13 mouse cellular contexts compared by ENCODE assay signal in the genomic region with DNA sequence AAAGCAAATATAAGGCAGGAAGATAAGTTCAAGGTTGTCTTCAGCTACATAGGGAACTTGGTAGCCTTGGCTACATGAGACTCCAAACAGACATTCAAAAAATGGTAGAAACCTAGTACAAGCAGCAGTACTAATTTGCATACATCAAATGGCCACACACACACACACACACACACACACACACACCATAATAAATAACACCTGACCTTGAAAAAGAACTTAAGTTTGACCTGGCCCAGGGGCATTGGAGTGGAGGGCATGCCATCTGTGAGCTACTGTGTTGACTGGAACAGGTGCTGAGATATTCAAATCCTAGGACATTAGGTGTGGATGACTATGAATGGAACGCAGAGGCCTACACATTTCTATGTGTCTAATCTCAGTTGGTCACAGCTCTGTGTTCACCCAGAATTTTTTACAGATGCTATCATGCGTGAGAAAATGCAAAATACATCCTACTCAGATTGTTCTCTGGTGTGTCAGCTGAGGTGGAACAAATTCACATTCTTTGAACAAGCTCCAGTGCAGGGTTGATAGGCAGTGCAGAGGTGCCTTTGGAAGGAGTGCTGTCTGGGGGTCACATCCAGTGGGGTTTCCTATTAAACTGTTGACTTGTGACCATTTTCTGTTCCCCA.
DNase-seq lines count a peak whose midpoint lies in the region; ATAC-seq and TF ChIP-seq lines count a peak whose summit lies in the region.
"Had no signal": no experiment of that assay in that cellular context is flagged by ENCODE, and none has a peak within 500 bp of the region (broad histone marks: within the 10 kb centered on the region; RNA-seq: fewer than 3 reads in every experiment).

No protein-coding gene starts in this region.

- H3K27ac ChIP-seq in limb, embryonic 13.5 days, result no peak overlapping the region
- no peak overlapping the region for H3K27ac ChIP-seq in limb, embryonic 10.5 days
- H3K27ac ChIP-seq: embryonic facial prominence, embryonic 15.5 days; liver, embryonic 14.5 days had no signal

- H3K4me1 ChIP-seq in limb, embryonic 13.5 days, result no peaks in the 10 kb centered on the region
- peaks cover 8% of the 10 kb centered on the region; the same call in 1 of the 2 replicates for H3K4me1 ChIP-seq in limb, embryonic 10.5 days

- no peak overlapping the region for H3K4me2 ChIP-seq in limb, embryonic 13.5 days (replicated peaks)
- H3K4me2 ChIP-seq: embryonic facial prominence, embryonic 15.5 days had no signal

- H3K9me3 ChIP-seq in limb, embryonic 13.5 days, result no peaks in the 10 kb centered on the region
- no peaks in the 10 kb centered on the region for H3K9me3 ChIP-seq in limb, embryonic 10.5 days (replicated peaks)
- H3K9me3 ChIP-seq: embryonic facial prominence, embryonic 15.5 days had no signal

- 0 out of 2 replicates have a peak, but pooled peaks have one; percentile 19 for ATAC-seq in limb, embryonic 13.5 days (ENCODE audit: low FRiP score, low read depth)
- no peak for ATAC-seq in CD4-positive, CD25-positive, alpha-beta regulatory T cell, adult 4 months

- H3K4me3 ChIP-seq in limb, embryonic 13.5 days, result no peak overlapping the region
- no peak overlapping the region for H3K4me3 ChIP-seq in limb, embryonic 10.5 days
- H3K4me3 ChIP-seq: embryonic facial prominence, embryonic 15.5 days had no signal

- peaks cover 6% of the 10 kb centered on the region; the same call in 1 of the 2 replicates for H3K27me3 ChIP-seq in limb, embryonic 13.5 days
- no peaks in the 10 kb centered on the region for H3K27me3 ChIP-seq in limb, embryonic 10.5 days (ENCODE audit: low read depth, poor library complexity, severe bottlenecking)
- H3K27me3 ChIP-seq: embryonic facial prominence, embryonic 15.5 days had no signal

- no peak for DNase-seq in limb, embryonic 10.5 days (ENCODE audit: low spot score)
- DNase-seq in brain, embryonic 14.5 days (ENCODE audit: low read depth), result peak; percentile 63
- peak; percentile 68 for DNase-seq in kidney, adult 11 months
- DNase-seq in kidney, postnatal 25 days, result peak; percentile 59 to 69
- DNase-seq in liver, result no peak
- no peak for DNase-seq in cerebellum, postnatal 25 days
- DNase-seq: cerebellum, adult 11-12 months; layer of hippocampus, adult 9-11 months; lung, postnatal 36 days had no signal

- no peak overlapping the region for H3K9ac ChIP-seq in limb, embryonic 13.5 days
- H3K9ac ChIP-seq: embryonic facial prominence, embryonic 15.5 days; liver, embryonic 14.5 days had no signal

- TF ChIP-seq POLR2A in brain, embryonic 14.5 days (IDR thresholded peaks at IDR 0.05; ENCODE audit: borderline replicate concordance, extremely low read depth, insufficient read depth, insufficient read length, poor library complexity, severe bottlenecking), result no peak

- 81% methylated on average over 2 of the region's 2 CpGs for whole genome bisulfite sequencing in limb, embryonic 13.5 days
- WGBS in limb, embryonic 10.5 days, result 93% methylated on average over 2 of the region's 2 CpGs

- no peaks in the 10 kb centered on the region for H3K36me3 ChIP-seq in limb, embryonic 13.5 days
- H3K36me3 ChIP-seq in limb, embryonic 10.5 days, result no peaks in the 10 kb centered on the region
- H3K36me3 ChIP-seq: embryonic facial prominence, embryonic 15.5 days had no signal

- TF ChIP-seq CTCF in brain, embryonic 14.5 days (IDR thresholded peaks at IDR 0.05; ENCODE audit: borderline replicate concordance, extremely low read depth, insufficient read depth, insufficient read length), result no peak

Comparison
In these comparisons a context has a peak if more than half of its experiments do, and no peak if none do; other contexts are left out.
1. DNase-seq: peak in brain, embryonic 14.5 days (single experiment), kidney, adult 11 months (single experiment) and kidney, postnatal 25 days (2 of 2); none in limb, embryonic 10.5 days (single experiment), liver (single experiment) and cerebellum, postnatal 25 days (0 of 2).